Mouse (Mus musculus) ES-E14 (cell line): Measurements from ENCODE around the gene Fndc10. TPM values are rescaled to one million over a fixed set of nuclear protein-coding genes. Genes with fewer than 3 reads are reported as not detected.

Source experiments
- DNase-seq: peaks from one replicate; pipeline ENCODE4 v3.0.0-alpha.2; 2013; ENCODE audit warnings: low read depth, low spot score
- H3K27ac ChIP-seq: 2 replicates; pipeline ENCODE4 v1.5.1; 2012; ENCODE audit warnings: low read depth, mild to moderate bottlenecking, low read length, moderate library complexity, mixed read lengths; ENCODE audit not compliant: poor library complexity, insufficient read depth, severe bottlenecking
- H3K36me3 ChIP-seq: 2 replicates; pipeline ENCODE4 v1.6.1; 2012; ENCODE audit warnings: mild to moderate bottlenecking, low read length, moderate library complexity, mixed read lengths; ENCODE audit not compliant: control insufficient read depth, poor library complexity, insufficient read depth, severe bottlenecking
- H3K4me1 ChIP-seq, 2 experiments: fragments of 150-350 bp in 1 of 2; sonication (generic) in 1 of 2; 2 replicates each; pipeline ENCODE4 v1.6.1; 2012; ENCODE audit warnings: low read length in 2 of 2, mild to moderate bottlenecking in 1 of 2, mixed read lengths in 1 of 2; ENCODE audit not compliant: control insufficient read depth in 2 of 2, insufficient read depth in 2 of 2, poor library complexity in 1 of 2
- H3K4me3 ChIP-seq, 2 experiments: fragments of 150-350 bp in 1 of 2; sonication (generic) in 1 of 2; 2 replicates each; pipeline ENCODE4 v1.5.1; 2012; ENCODE audit warnings: low read length in 2 of 2, low read depth in 1 of 2, mild to moderate bottlenecking in 1 of 2, mixed read lengths in 1 of 2; ENCODE audit not compliant: insufficient read depth in 1 of 2, poor library complexity in 1 of 2, severe bottlenecking in 1 of 2
- H3K9ac ChIP-seq: 2 replicates; pipeline ENCODE4 v1.6.1; 2012; ENCODE audit warnings: low read depth, mild to moderate bottlenecking, low read length, mixed read lengths; ENCODE audit not compliant: poor library complexity, insufficient read depth, severe bottlenecking
- H3K9me3 ChIP-seq: fragments of 150-350 bp; sonication (generic); 2 replicates; pipeline ENCODE4 v1.6.1; 2012; ENCODE audit warnings: low read depth, mild to moderate bottlenecking, low read length; ENCODE audit not compliant: control insufficient read depth, insufficient read depth
- CHD2 ChIP-seq: IDR thresholded peaks from 2 replicates; pipeline ENCODE4 v1.6.1; 2014; ENCODE audit warnings: mild to moderate bottlenecking, low read depth, low read length, inconsistent platforms
- HCFC1 ChIP-seq: IDR thresholded peaks from 2 replicates; pipeline ENCODE4 v1.6.1; 2012; ENCODE audit warnings: low read length, inconsistent platforms, borderline replicate concordance; ENCODE audit not compliant: insufficient read depth
- MAFK ChIP-seq: IDR thresholded peaks from 2 replicates; pipeline ENCODE4 v1.6.1; 2014; ENCODE audit warnings: mild to moderate bottlenecking, low read depth, low read length, inconsistent platforms; ENCODE audit not compliant: insufficient read depth
- ZC3H11A ChIP-seq: IDR thresholded peaks from 2 replicates; pipeline ENCODE4 v1.6.1; 2012; ENCODE audit warnings: low read depth, mild to moderate bottlenecking, inconsistent platforms, low read length, borderline replicate concordance
- ZNF384 ChIP-seq: IDR thresholded peaks from 2 replicates; pipeline ENCODE4 v1.6.1; 2012; ENCODE audit warnings: low read depth, low read length, inconsistent platforms
- in situ Hi-C, 2 experiments: fragments of 600-800 bp; cut with MboI; formaldehyde crosslinking; loops; one replicate each; pipeline ENCODE4 v1.15.1; 2025; ENCODE audit warnings: low sequenced_read_pairs in 2 of 2, inconsistent platforms in 1 of 2; ENCODE audit not compliant: unreplicated experiment in 2 of 2
- total RNA-seq: library from RNA; depleted of rRNA; stranded (reverse); fragments of 300-350 nt; gene quantifications from 2 replicates; pipeline ENCODE4 v1.2.3, GENCODE M21; 2012

Fndc10 gene
- total RNA-seq, 1 experiment: 10.0 TPM

GRCm38 (mm10) chr4:155654456-155655298, 39.5 kb upstream of the Fndc10 start:
- peak overlapping the region; percentile 87 for H3K9ac ChIP-seq
- H3K4me1 ChIP-seq: peaks cover 3 to 27% of the 10 kb centered on the region in 2 experiments; a peak in 3 of 4 replicates
- peak overlapping the region; percentile 72 for H3K4me3 ChIP-seq
- peak overlapping the region; percentile 70 for H3K27ac ChIP-seq
- TF ChIP-seq CHD2 (no peak), MAFK (no peak), ZNF384 (no peak), HCFC1 (peak; percentile 34; the same call in 1 of the 2 replicates), ZC3H11A (no peak)
- H3K9me3 ChIP-seq: no peaks in the 10 kb centered on the region
- H3K36me3 ChIP-seq: peaks cover 36% of the 10 kb centered on the region
- peak; percentile 53 for DNase-seq
- in situ Hi-C loops: no loop called here

- Histone ChIP-seq H3K9me3 (no peaks in the 10 kb centered on the region), H3K36me3 (peaks cover 26% of the 10 kb centered on the region), H3K9ac (no peak overlapping the region), H3K4me1 (peaks cover 3 to 24% of the 10 kb centered on the region in 2 experiments; a peak in 3 of 4 replicates), H3K27ac (no peak overlapping the region), H3K4me3 (no peak overlapping the region)
- in situ Hi-C loops: no loop called here
- TF ChIP-seq ZNF384: no peak
- no peak for TF ChIP-seq HCFC1
- DNase-seq: no peak
Measured at GRCm38 (mm10) chr4:155656214-155656751, 37.9 kb upstream of the Fndc10 start.

GRCm38 (mm10) chr4:155658961-155659360, 35.2 kb upstream of the Fndc10 start:
- Histone ChIP-seq H3K9me3 (no peaks in the 10 kb centered on the region), H3K4me1 (peaks cover 0 to 9% of the 10 kb centered on the region in 2 experiments; a peak in 2 of 4 replicates), H3K36me3 (peaks cover 27% of the 10 kb centered on the region), H3K27ac (no peak overlapping the region), H3K9ac (no peak overlapping the region), H3K4me3 (no peak overlapping the region)
- in situ Hi-C loops: no loop called here
- TF ChIP-seq ZC3H11A (no peak), HCFC1 (no peak), CHD2 (no peak), MAFK (no peak), ZNF384 (no peak)
- no peak for DNase-seq

- no peak for DNase-seq
- Histone ChIP-seq H3K9ac (no peak overlapping the region), H3K36me3 (peaks cover 27% of the 10 kb centered on the region), H3K4me3 (no peak overlapping the region), H3K9me3 (no peaks in the 10 kb centered on the region), H3K27ac (no peak overlapping the region), H3K4me1 (peaks cover 0 to 3% of the 10 kb centered on the region in 2 experiments; a peak in 1 of 4 replicates)
- in situ Hi-C loops: no loop called here
- TF ChIP-seq MAFK: no peak
- TF ChIP-seq CHD2: no peak
- TF ChIP-seq ZC3H11A: no peak
- no peak for TF ChIP-seq ZNF384
- no peak for TF ChIP-seq HCFC1
Measured at GRCm38 (mm10) chr4:155660641-155661040, 33.5 kb upstream of the Fndc10 start.
